Mouse (Mus musculus) olfactory bulb, adult 2 months (tissue): Measurements from ENCODE around the gene Alox5ap.

ENCODE experiments used
- CTCF ChIP-seq: fragments of 200-500 bp; IDR thresholded peaks from 2 replicates; pipeline ENCODE4 v1.5.1; 2012; ENCODE audit warnings: low read depth, mild to moderate bottlenecking, low read length, moderate library complexity; ENCODE audit not compliant: insufficient read depth
- POLR2A ChIP-seq: fragments of 200-500 bp; IDR thresholded peaks from 2 replicates; pipeline ENCODE4 v1.6.1; 2012; ENCODE audit warnings: mild to moderate bottlenecking, low read depth, low read length, moderate library complexity; ENCODE audit not compliant: insufficient read depth

DNA sequence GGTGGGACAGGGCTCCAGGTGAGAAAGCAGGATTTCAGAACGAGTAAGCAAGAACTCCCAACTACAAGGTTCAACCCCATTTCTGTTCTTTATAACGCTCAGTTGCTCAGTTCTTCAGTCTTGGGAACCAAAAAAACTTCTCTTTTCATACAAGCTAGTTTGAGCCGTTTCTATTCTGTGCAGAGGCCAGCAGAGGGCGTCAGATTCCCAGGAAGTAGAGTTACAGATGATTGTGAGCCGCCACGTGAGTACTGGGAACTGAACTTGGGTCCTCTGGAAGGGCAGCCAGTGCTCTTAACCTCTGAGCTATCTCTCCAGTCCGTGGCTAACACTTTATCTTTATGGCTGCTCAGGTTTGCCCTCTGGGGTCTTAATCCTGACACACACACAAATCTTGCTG, 3.1 kb upstream of the Alox5ap start:
- TF ChIP-seq CTCF (no peak), POLR2A (no peak)
